Mouse (Mus musculus): ENCODE data around the gene Zfp36l1. TPM values are rescaled to one million over a fixed set of nuclear protein-coding genes. Genes with fewer than 3 reads are reported as not detected.

The Zfp36l1 gene
- polyA plus RNA-seq, 1 experiment = not detected

DNA sequence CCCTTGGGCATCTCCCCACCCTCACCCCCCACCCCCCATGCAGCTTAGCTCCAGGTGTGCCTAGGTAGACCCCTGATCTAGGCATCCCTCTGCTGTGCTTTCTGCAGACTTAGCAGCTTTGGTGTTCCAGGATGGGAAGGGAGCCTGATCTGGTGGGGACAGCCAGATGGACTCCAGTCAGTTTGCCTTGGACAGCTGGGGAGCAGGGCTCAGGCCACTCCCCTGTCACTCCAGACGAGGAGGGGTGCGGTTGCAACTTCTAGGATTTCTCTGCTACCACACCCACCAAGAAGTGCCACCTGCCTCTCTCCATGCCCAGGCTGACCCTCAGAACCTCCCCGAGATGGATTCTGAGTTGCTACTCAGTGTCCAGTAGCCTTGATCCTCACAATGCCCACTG, 11.4 kb upstream of the Zfp36l1 start:
- Histone ChIP-seq H3K27ac (ENCODE audit: insufficient read depth, low read depth, low read length) (no peak overlapping the region), H3K4me3 (ENCODE audit: insufficient read depth, low read depth, low read length) (no peak overlapping the region), H3K4me1 (ENCODE audit: control insufficient read depth, insufficient read depth, low read length) (peaks cover 9% of the 10 kb centered on the region)
- 86% methylated on average over 3 of the region's 3 CpGs for WGBS
- TF ChIP-seq CTCF (IDR thresholded peaks at IDR 0.05; ENCODE audit: insufficient read depth, low read depth, low read length) = no peak
- TF ChIP-seq POLR2A (IDR thresholded peaks at IDR 0.05; ENCODE audit: insufficient read depth, low read depth, low read length) = no peak

GRCm38 (mm10) chr12:80123227-80123803, 10.5 kb upstream of the Zfp36l1 start:
- no peak overlapping the region for H3K4me3 ChIP-seq (ENCODE audit: insufficient read depth, low read depth, low read length)
- peaks cover 9% of the 10 kb centered on the region for H3K4me1 ChIP-seq (ENCODE audit: control insufficient read depth, insufficient read depth, low read length)
- 0 out of 2 replicates have a peak overlapping the region, but pooled peaks have one; percentile 22 for H3K27ac ChIP-seq (ENCODE audit: insufficient read depth, low read depth, low read length)
- TF ChIP-seq CTCF (IDR thresholded peaks at IDR 0.05; ENCODE audit: insufficient read depth, low read depth, low read length) = no peak
- no peak for TF ChIP-seq POLR2A (IDR thresholded peaks at IDR 0.05; ENCODE audit: insufficient read depth, low read depth, low read length)
- WGBS = 33% methylated on average over 4 of the region's 4 CpGs

GRCm38 (mm10) chr12:80121438-80121837, 8.6 kb upstream of the Zfp36l1 start:
- 89% methylated on average over 1 of the region's 1 CpGs for WGBS
- Histone ChIP-seq H3K4me1 (ENCODE audit: control insufficient read depth, insufficient read depth, low read length) (peaks cover 9% of the 10 kb centered on the region), H3K4me3 (ENCODE audit: insufficient read depth, low read depth, low read length) (no peak overlapping the region), H3K27ac (ENCODE audit: insufficient read depth, low read depth, low read length) (no peak overlapping the region)
- no peak for TF ChIP-seq POLR2A (IDR thresholded peaks at IDR 0.05; ENCODE audit: insufficient read depth, low read depth, low read length)
- TF ChIP-seq CTCF (IDR thresholded peaks at IDR 0.05; ENCODE audit: insufficient read depth, low read depth, low read length) = no peak

DNA sequence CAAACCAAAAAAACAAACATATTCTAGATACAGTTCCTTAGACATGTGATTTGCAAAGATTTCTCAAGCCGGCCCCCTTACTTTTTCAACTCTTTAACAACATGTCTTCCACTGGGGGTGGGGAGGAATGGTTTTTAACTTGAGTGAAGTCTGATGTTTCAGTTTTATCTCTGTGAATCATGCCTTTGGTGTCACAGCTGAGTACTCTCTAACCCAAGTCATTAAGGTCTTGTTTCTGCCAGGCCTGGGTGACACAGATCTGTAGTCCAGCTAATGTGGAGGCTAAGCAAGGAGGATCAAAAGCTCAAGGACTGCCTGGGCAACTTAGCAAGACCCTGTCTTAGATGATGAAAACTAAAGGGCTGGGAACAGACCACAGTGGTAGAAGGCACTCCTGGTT, 5.8 kb upstream of the Zfp36l1 start:
- Histone ChIP-seq H3K4me3 (ENCODE audit: insufficient read depth, low read depth, low read length) (no peak overlapping the region), H3K27ac (ENCODE audit: insufficient read depth, low read depth, low read length) (no peak overlapping the region), H3K4me1 (ENCODE audit: control insufficient read depth, insufficient read depth, low read length) (peaks cover 13% of the 10 kb centered on the region)
- TF ChIP-seq POLR2A (IDR thresholded peaks at IDR 0.05; ENCODE audit: insufficient read depth, low read depth, low read length) (no peak), CTCF (IDR thresholded peaks at IDR 0.05; ENCODE audit: insufficient read depth, low read depth, low read length) (no peak)
- 90% methylated on average over 1 of the region's 1 CpGs for WGBS

DNA sequence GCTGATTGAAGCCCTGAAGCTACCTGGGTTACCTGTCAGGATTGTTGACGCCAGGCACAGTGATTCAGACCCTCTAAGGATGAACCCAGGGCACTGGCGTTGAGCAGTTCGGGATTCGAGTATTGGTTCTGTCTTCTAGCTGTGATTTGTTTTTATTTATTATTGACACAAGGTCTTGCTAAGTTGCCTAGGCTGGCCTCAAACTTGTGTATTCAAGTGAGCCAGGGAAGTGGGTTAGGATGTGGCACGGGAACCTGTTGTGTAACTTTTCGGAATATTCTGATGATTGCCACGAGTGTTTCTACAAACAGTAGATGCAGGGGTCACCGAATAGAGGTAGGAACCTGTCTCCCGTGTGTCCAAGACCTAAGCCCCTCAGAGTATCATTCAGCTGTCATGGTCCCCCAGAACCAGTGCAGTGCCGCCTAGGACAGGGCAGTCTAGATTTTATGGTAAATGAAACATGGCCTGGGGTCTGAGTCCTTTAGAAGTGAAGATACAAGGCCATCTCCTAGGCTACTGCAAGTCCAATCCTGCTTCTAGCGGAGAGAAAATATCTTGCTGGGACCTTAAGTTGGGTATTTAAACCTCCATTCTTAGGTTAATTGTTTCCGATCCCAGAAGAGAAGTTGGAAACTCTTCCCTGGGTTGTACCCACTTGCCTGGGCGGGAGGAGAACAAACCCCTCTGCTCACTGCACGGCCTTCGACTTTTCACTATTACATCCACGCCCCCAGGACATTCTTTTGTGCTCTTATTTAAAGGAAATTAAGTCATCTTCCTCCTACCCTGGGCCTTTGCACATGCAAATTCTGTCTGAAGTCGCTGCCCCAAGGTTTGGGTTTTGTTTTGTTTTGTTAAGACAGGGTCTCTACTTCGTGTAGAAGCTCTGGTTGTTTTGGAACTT, 3.6 kb upstream of the Zfp36l1 start:
- Histone ChIP-seq H3K4me3 (ENCODE audit: insufficient read depth, low read depth, low read length) (peak overlapping the region; percentile 81), H3K27ac (ENCODE audit: insufficient read depth, low read depth, low read length) (peak overlapping the region; percentile 83), H3K4me1 (ENCODE audit: control insufficient read depth, insufficient read depth, low read length) (peaks cover 7% of the 10 kb centered on the region)
- WGBS = 48% methylated on average over 18 of the region's 18 CpGs
- no peak for TF ChIP-seq POLR2A (IDR thresholded peaks at IDR 0.05; ENCODE audit: insufficient read depth, low read depth, low read length)
- TF ChIP-seq CTCF (IDR thresholded peaks at IDR 0.05; ENCODE audit: insufficient read depth, low read depth, low read length) = no peak

GRCm38 (mm10) chr12:80115863-80116194, 3.0 kb upstream of the Zfp36l1 start:
- TF ChIP-seq CTCF (IDR thresholded peaks at IDR 0.05; ENCODE audit: insufficient read depth, low read depth, low read length) (no peak), POLR2A (IDR thresholded peaks at IDR 0.05; ENCODE audit: insufficient read depth, low read depth, low read length) (no peak)
- 1% methylated on average over 30 of the region's 30 CpGs for WGBS
- Histone ChIP-seq H3K4me3 (ENCODE audit: insufficient read depth, low read depth, low read length) (peak overlapping the region; percentile 81), H3K4me1 (ENCODE audit: control insufficient read depth, insufficient read depth, low read length) (peaks cover 7% of the 10 kb centered on the region), H3K27ac (ENCODE audit: insufficient read depth, low read depth, low read length) (peak overlapping the region; percentile 83)

- no peak for TF ChIP-seq CTCF (IDR thresholded peaks at IDR 0.05; ENCODE audit: insufficient read depth, low read depth, low read length)
- TF ChIP-seq POLR2A (IDR thresholded peaks at IDR 0.05; ENCODE audit: insufficient read depth, low read depth, low read length) = peak; percentile 47; the same call in 1 of the 2 replicates
- Histone ChIP-seq H3K27ac (ENCODE audit: insufficient read depth, low read depth, low read length) (peak overlapping the region; percentile 83), H3K4me3 (ENCODE audit: insufficient read depth, low read depth, low read length) (peak overlapping the region; percentile 81), H3K4me1 (ENCODE audit: control insufficient read depth, insufficient read depth, low read length) (peaks cover 9% of the 10 kb centered on the region)
- WGBS = under 1% methylated on average over 71 of the region's 71 CpGs
Measured at GRCm38 (mm10) chr12:80115142-80115862, 2.5 kb upstream of the Zfp36l1 start.

- Histone ChIP-seq H3K4me3 (ENCODE audit: insufficient read depth, low read depth, low read length) (peak overlapping the region; percentile 81), H3K27ac (ENCODE audit: insufficient read depth, low read depth, low read length) (peak overlapping the region; percentile 83), H3K4me1 (ENCODE audit: control insufficient read depth, insufficient read depth, low read length) (peaks cover 13% of the 10 kb centered on the region)
- TF ChIP-seq CTCF (IDR thresholded peaks at IDR 0.05; ENCODE audit: insufficient read depth, low read depth, low read length) (no peak), POLR2A (IDR thresholded peaks at IDR 0.05; ENCODE audit: insufficient read depth, low read depth, low read length) (no peak)
- 1% methylated on average over 8 of the region's 8 CpGs for WGBS
Measured at GRCm38 (mm10) chr12:80114892-80115141, 2.0 kb upstream of the Zfp36l1 start.
